ENCODE assay signal across 7 mouse cellular contexts in genomic region chr8:108714636-108715415, GRCm38 (mm10).
DNase-seq lines count a peak whose midpoint lies in the region; ATAC-seq and TF ChIP-seq lines count a peak whose summit lies in the region.

No protein-coding gene starts in this region.

- peaks cover 13 to 14% of the 10 kb centered on the region in 2 experiments for H3K27me3 ChIP-seq in MEL (ENCODE audit: control insufficient read depth in 1 of 2, insufficient read depth in 2 of 2, low read length in 2 of 2)
- peaks cover 7% of the 10 kb centered on the region; the same call in 1 of the 2 replicates for H3K27me3 ChIP-seq in forebrain, postnatal 0 days (ENCODE audit: insufficient read depth, low read length)
- H3K27me3 ChIP-seq in hindbrain, embryonic 11.5 days (ENCODE audit: control insufficient read depth, insufficient read depth, low read length), result no peaks in the 10 kb centered on the region
- no peaks in the 10 kb centered on the region for H3K27me3 ChIP-seq in limb, embryonic 11.5 days (ENCODE audit: control insufficient read depth, insufficient read depth, low read length)
- no peaks in the 10 kb centered on the region; the same call in 1 of the 2 replicates for H3K27me3 ChIP-seq in splenic B cell, adult 2 months (ENCODE audit: control insufficient read depth, insufficient read depth, low read length, poor library complexity, severe bottlenecking)

- DNase-seq in MEL (ENCODE audit: low read depth, low spot score), result peak; percentile 59
- peak; percentile 80 for DNase-seq in adrenal gland, postnatal 10 days
- DNase-seq in forebrain, postnatal 0 days, result peak; percentile 63
- peak; percentile 82 for DNase-seq in hindbrain, embryonic 11.5 days (ENCODE audit: low spot score)
- DNase-seq in limb, embryonic 11.5 days (ENCODE audit: low spot score), result peak; percentile 85
- peak; percentile 80 for DNase-seq in mesoderm, embryonic 11.5 days (ENCODE audit: low read depth, low spot score)
- peak; percentile 60 for DNase-seq in splenic B cell, adult 2 months (ENCODE audit: low read depth, low spot score)

- peak overlapping the region; percentile 69 for H3K9ac ChIP-seq in MEL (ENCODE audit: control insufficient read depth, low read depth, low read length, poor library complexity, severe bottlenecking)
- peak overlapping the region; percentile 67 for H3K9ac ChIP-seq in forebrain, postnatal 0 days
- peak overlapping the region; percentile 92 for H3K9ac ChIP-seq in hindbrain, embryonic 11.5 days (ENCODE audit: low read depth, low read length)
- peak overlapping the region; percentile 74 for H3K9ac ChIP-seq in limb, embryonic 11.5 days (ENCODE audit: low read length)

- TF ChIP-seq CTCF in MEL (IDR thresholded peaks at IDR 0.05 in 2 of 3, conservative IDR thresholded peaks at IDR 0.05 in 1 of 3; ENCODE audit: control insufficient read depth in 1 of 3, insufficient read depth in 1 of 3, low read depth in 2 of 3, low read length in 3 of 3, poor library complexity in 1 of 3, severe bottlenecking in 1 of 3), result 0 out of 6 replicates have a peak, but pooled peaks of 1 of the 3 experiments have one; percentile 2
- peak; percentile 4; the same call in 1 of the 2 replicates for TF ChIP-seq CTCF in forebrain, postnatal 0 days (IDR thresholded peaks at IDR 0.05; ENCODE audit: low read depth)

- 2% methylated on average over 62 of the region's 84 CpGs for WGBS in forebrain, postnatal 0 days
- under 1% methylated on average over 51 of the region's 84 CpGs for WGBS in hindbrain, embryonic 11.5 days
- WGBS in limb, embryonic 11.5 days, result under 1% methylated on average over 51 of the region's 84 CpGs

- TF ChIP-seq RAD21 in MEL (IDR thresholded peaks at IDR 0.05; ENCODE audit: low read depth, low read length), result no peak

- peak overlapping the region; percentile 56 to 68 for H3K4me3 ChIP-seq in MEL (ENCODE audit: control insufficient read depth in 1 of 2, insufficient read depth in 1 of 2, low read depth in 2 of 2, low read length in 2 of 2)
- peak overlapping the region; percentile 61 for H3K4me3 ChIP-seq in forebrain, postnatal 0 days (ENCODE audit: low read depth, low read length)
- peak overlapping the region; percentile 77 for H3K4me3 ChIP-seq in hindbrain, embryonic 11.5 days (ENCODE audit: low read depth, low read length)
- peak overlapping the region; percentile 55 for H3K4me3 ChIP-seq in limb, embryonic 11.5 days (ENCODE audit: low read depth, low read length)

- H3K79me2 ChIP-seq in MEL (ENCODE audit: control insufficient read depth, insufficient read depth, low read length, poor library complexity), result no peaks in the 10 kb centered on the region

- 0 out of 4 replicates have a peak, but pooled peaks of 1 of the 2 experiments have one; percentile 26 for TF ChIP-seq POLR2A in MEL (IDR thresholded peaks at IDR 0.05; ENCODE audit: control insufficient read depth in 1 of 2, insufficient read depth in 1 of 2, low read depth in 1 of 2, low read length in 2 of 2, poor library complexity in 1 of 2)

- H3K4me1 ChIP-seq in MEL (ENCODE audit: control insufficient read depth in 1 of 2, insufficient read depth in 2 of 2, low read length in 2 of 2), result no peaks in the 10 kb centered on the region; a peak in 1 of 4 replicates
- H3K4me1 ChIP-seq in forebrain, postnatal 0 days (ENCODE audit: insufficient read depth), result no peaks in the 10 kb centered on the region
- H3K4me1 ChIP-seq in hindbrain, embryonic 11.5 days (replicated peaks; ENCODE audit: control insufficient read depth, insufficient read depth, low read length), result peaks cover 41% of the 10 kb centered on the region
- peaks cover 65% of the 10 kb centered on the region for H3K4me1 ChIP-seq in limb, embryonic 11.5 days (ENCODE audit: control insufficient read depth, insufficient read depth, low read length)

- no peak for TF ChIP-seq EP300 in MEL (IDR thresholded peaks at IDR 0.05; ENCODE audit: low read depth in 1 of 2, low read length in 2 of 2)

- no peaks in the 10 kb centered on the region for H3K36me3 ChIP-seq in MEL (ENCODE audit: control insufficient read depth in 1 of 2, insufficient read depth in 2 of 2, low read length in 2 of 2)
- H3K36me3 ChIP-seq in forebrain, postnatal 0 days (ENCODE audit: insufficient read depth), result no peaks in the 10 kb centered on the region
- H3K36me3 ChIP-seq in hindbrain, embryonic 11.5 days (ENCODE audit: control insufficient read depth, insufficient read depth, low read length), result no peaks in the 10 kb centered on the region
- no peaks in the 10 kb centered on the region for H3K36me3 ChIP-seq in limb, embryonic 11.5 days (ENCODE audit: control insufficient read depth, insufficient read depth, low read length)
- no peaks in the 10 kb centered on the region for H3K36me3 ChIP-seq in splenic B cell, adult 2 months (ENCODE audit: control insufficient read depth, insufficient read depth, low read length, poor library complexity, severe bottlenecking)

- ATAC-seq in forebrain, postnatal 0 days, result peak; percentile 82
- peak; percentile 84 for ATAC-seq in hindbrain, embryonic 11.5 days (ENCODE audit: low FRiP score)
- peak; percentile 49 for ATAC-seq in limb, embryonic 11.5 days (ENCODE audit: insufficient number of reproducible peaks, low FRiP score, low TSS enrichment, low read depth)

- no peak overlapping the region for H3K27ac ChIP-seq in MEL (ENCODE audit: control insufficient read depth, low read depth, low read length)
- peak overlapping the region; percentile 77 for H3K27ac ChIP-seq in forebrain, postnatal 0 days (ENCODE audit: low read depth, low read length)
- H3K27ac ChIP-seq in hindbrain, embryonic 11.5 days (ENCODE audit: low read depth, low read length), result peak overlapping the region; percentile 98
- H3K27ac ChIP-seq in limb, embryonic 11.5 days (replicated peaks; ENCODE audit: low read depth, low read length), result peak overlapping the region; percentile 79

- H3K9me3 ChIP-seq in MEL (replicated peaks; ENCODE audit: insufficient read depth, low read length), result no peaks in the 10 kb centered on the region
- H3K9me3 ChIP-seq in forebrain, postnatal 0 days (ENCODE audit: low read length), result no peaks in the 10 kb centered on the region
- no peaks in the 10 kb centered on the region for H3K9me3 ChIP-seq in hindbrain, embryonic 11.5 days (ENCODE audit: control insufficient read depth, low read length)
- no peaks in the 10 kb centered on the region for H3K9me3 ChIP-seq in limb, embryonic 11.5 days (ENCODE audit: control insufficient read depth, low read length)

- H3K4me2 ChIP-seq in forebrain, postnatal 0 days (ENCODE audit: low read depth), result peak overlapping the region; percentile 94
- H3K4me2 ChIP-seq in hindbrain, embryonic 11.5 days (replicated peaks; ENCODE audit: low read depth, low read length), result peak overlapping the region; percentile 99
- peak overlapping the region; percentile 64 for H3K4me2 ChIP-seq in limb, embryonic 11.5 days (ENCODE audit: low read depth, severe bottlenecking)

TF ChIP-seq in MEL, 35 proteins besides CTCF, POLR2A, EP300 and RAD21:
- TF ChIP-seq TBP (IDR thresholded peaks at IDR 0.05; ENCODE audit: low read depth, low read length), result no peak
- TF ChIP-seq SMC3 (IDR thresholded peaks at IDR 0.05; ENCODE audit: low read depth, low read length), result no peak
- TF ChIP-seq CHD2 (IDR thresholded peaks at IDR 0.05; ENCODE audit: low read length), result no peak
- no peak for TF ChIP-seq MAX (IDR thresholded peaks at IDR 0.05; ENCODE audit: low read length)
- TF ChIP-seq ZMIZ1 (IDR thresholded peaks at IDR 0.05; ENCODE audit: low read depth, low read length), result no peak
- TF ChIP-seq SIN3A (IDR thresholded peaks at IDR 0.05; ENCODE audit: low read length), result no peak
- no peak for TF ChIP-seq NRF1 (IDR thresholded peaks at IDR 0.05; ENCODE audit: insufficient read depth, low read depth, low read length, poor library complexity, severe bottlenecking)
- TF ChIP-seq MYC (IDR thresholded peaks at IDR 0.05; ENCODE audit: low read depth, low read length), result no peak
- no peak for TF ChIP-seq NELFE (IDR thresholded peaks at IDR 0.05; ENCODE audit: low read depth, low read length)
- no peak for TF ChIP-seq MAFK (IDR thresholded peaks at IDR 0.05; ENCODE audit: borderline replicate concordance, low read depth, low read length)
- TF ChIP-seq JUND (IDR thresholded peaks at IDR 0.05; ENCODE audit: low read depth, low read length), result no peak
- no peak for TF ChIP-seq MEF2A (IDR thresholded peaks at IDR 0.05; ENCODE audit: extremely low read depth, insufficient replicate concordance, low read depth, low read length, poor library complexity, severe bottlenecking)
- no peak for TF ChIP-seq MXI1 (IDR thresholded peaks at IDR 0.05; ENCODE audit: low read depth, low read length)
- no peak for TF ChIP-seq ETS1 (IDR thresholded peaks at IDR 0.05; ENCODE audit: low read depth, low read length)
- TF ChIP-seq UBTF (IDR thresholded peaks at IDR 0.05; ENCODE audit: borderline replicate concordance, insufficient read depth, low read depth, low read length), result no peak
- TF ChIP-seq CHD1 (IDR thresholded peaks at IDR 0.05; ENCODE audit: low read depth, low read length), result no peak
